Mouse (Mus musculus): Measurements from ENCODE around the gene Ankrd63. TPM values are rescaled to one million over a fixed set of nuclear protein-coding genes. Genes with fewer than 3 reads are reported as not detected.
"Not testable (repeated sequence)": the region's sequence is repeated elsewhere in the genome, so short reads cannot be mapped to it uniquely, and the experiment has no call there.

The Ankrd63 gene
- polyA plus RNA-seq, 1 experiment from 2014 or later, result not detected

- Histone ChIP-seq H3K36me3 (no peaks in the 10 kb centered on the region), H3K4me3 (peak overlapping the region; percentile 37), H3K27ac (no peak overlapping the region), H3K4me1 (peaks cover 16% of the 10 kb centered on the region), H3K4me2 (replicated peaks) (peak overlapping the region; percentile 83), H3K27me3 (replicated peaks) (peaks cover 25% of the 10 kb centered on the region), H3K9ac (peak overlapping the region; percentile 61; the same call in 1 of the 2 replicates), H3K9me3 (no peaks in the 10 kb centered on the region)
- ATAC-seq (ENCODE audit: low FRiP score, low read depth), result peak; percentile 34; the same call in 1 of the 2 replicates
- WGBS, result 53% methylated on average over 19 of the region's 19 CpGs
Observed at GRCm38 (mm10) chr2:118663804-118664766, 39.7 kb downstream of the Ankrd63 start.

- no peak within 1 kb of the TSS for H3K27ac ChIP-seq
- WGBS, result 1% methylated on average over 37 of the region's 37 CpGs
Observed at GRCm38 (mm10) chr2:118662902-118663803, 40.6 kb downstream of the Ankrd63 start, which contains the start of gene Pak6. Gene Pak6, plus strand, starts transcription at chr2:118663303.

GRCm38 (mm10) chr2:118661891-118662290 is 41.9 kb downstream of the Ankrd63 start:
- Histone ChIP-seq H3K4me3 (no peak overlapping the region), H3K4me2 (replicated peaks) (no peak overlapping the region), H3K4me1 (peaks cover 19% of the 10 kb centered on the region), H3K9ac (no peak overlapping the region), H3K36me3 (no peaks in the 10 kb centered on the region), H3K27ac (no peak overlapping the region), H3K9me3 (no peaks in the 10 kb centered on the region), H3K27me3 (replicated peaks) (peaks cover 25% of the 10 kb centered on the region)
- no peak for ATAC-seq (ENCODE audit: low FRiP score, low read depth)
- WGBS, result 86% methylated on average over 9 of the region's 9 CpGs

More at GRCm38 (mm10) chr2:118662902-118663803, 40.6 kb downstream of the Ankrd63 start, which contains the start of gene Pak6:
- Histone ChIP-seq H3K27me3 (replicated peaks) (peaks cover 25% of the 10 kb centered on the region), H3K9ac (peak within 1 kb of the TSS; percentile 61), H3K4me3 (peak within 1 kb of the TSS; percentile 37), H3K4me2 (replicated peaks) (peak within 1 kb of the TSS; percentile 83), H3K36me3 (no peaks in the 10 kb centered on the region), H3K9me3 (no peaks in the 10 kb centered on the region), H3K4me1 (peaks cover 16% of the 10 kb centered on the region)
- ATAC-seq (ENCODE audit: low FRiP score, low read depth), result peak; percentile 58

- no peaks in the 10 kb centered on the region for H3K9me3 ChIP-seq
- peak overlapping the region; percentile 61 for H3K4me2 ChIP-seq (replicated peaks)
- WGBS, result 1% methylated on average over 4 of the region's 4 CpGs
- H3K4me3 ChIP-seq, result peak overlapping the region; percentile 24; the same call in 1 of the 2 replicates
- H3K4me1 ChIP-seq, result peaks cover 26% of the 10 kb centered on the region
- H3K27ac ChIP-seq, result no peak overlapping the region
- no peaks in the 10 kb centered on the region for H3K36me3 ChIP-seq
- peaks cover 22% of the 10 kb centered on the region for H3K27me3 ChIP-seq (replicated peaks)
- ATAC-seq (ENCODE audit: low FRiP score, low read depth), result peak; percentile 61; the same call in 1 of the 2 replicates
- no peak overlapping the region for H3K9ac ChIP-seq
Observed at GRCm38 (mm10) chr2:118659998-118660452, 43.7 kb downstream of the Ankrd63 start.

- no peak overlapping the region for H3K4me3 ChIP-seq
- peak overlapping the region; percentile 61 for H3K4me2 ChIP-seq (replicated peaks)
- peaks cover 22% of the 10 kb centered on the region for H3K27me3 ChIP-seq (replicated peaks)
- no peak overlapping the region for H3K27ac ChIP-seq
- H3K36me3 ChIP-seq, result no peaks in the 10 kb centered on the region
- no peak for ATAC-seq (ENCODE audit: low FRiP score, low read depth)
- WGBS, result 86% methylated on average over 12 of the region's 12 CpGs
- no peaks in the 10 kb centered on the region for H3K9me3 ChIP-seq
- no peak overlapping the region for H3K9ac ChIP-seq
- peaks cover 26% of the 10 kb centered on the region for H3K4me1 ChIP-seq
Observed at GRCm38 (mm10) chr2:118659493-118659892, 44.3 kb downstream of the Ankrd63 start.

GRCm38 (mm10) chr2:118659077-118659476 is 44.7 kb downstream of the Ankrd63 start:
- Histone ChIP-seq H3K4me3 (no peak overlapping the region), H3K4me2 (replicated peaks) (no peak overlapping the region), H3K27me3 (replicated peaks) (peaks cover 18% of the 10 kb centered on the region), H3K27ac (no peak overlapping the region), H3K9ac (no peak overlapping the region), H3K9me3 (no peaks in the 10 kb centered on the region), H3K4me1 (peaks cover 26% of the 10 kb centered on the region), H3K36me3 (no peaks in the 10 kb centered on the region)
- 76% methylated on average over 1 of the region's 1 CpGs for WGBS
- ATAC-seq (ENCODE audit: low FRiP score, low read depth), result no peak

- H3K4me2 ChIP-seq (replicated peaks), result no peak overlapping the region
- H3K27ac ChIP-seq, result no peak overlapping the region
- no peak overlapping the region for H3K9ac ChIP-seq
- H3K9me3 ChIP-seq, result no peaks in the 10 kb centered on the region
- 23% methylated on average over 4 of the region's 4 CpGs for WGBS
- ATAC-seq (ENCODE audit: low FRiP score, low read depth), result no peak
- H3K27me3 ChIP-seq (replicated peaks), result peaks cover 13% of the 10 kb centered on the region
- H3K4me3 ChIP-seq, result no peak overlapping the region
- H3K4me1 ChIP-seq, result peaks cover 20% of the 10 kb centered on the region
- H3K36me3 ChIP-seq, result no peaks in the 10 kb centered on the region
Observed at GRCm38 (mm10) chr2:118658457-118658856, 45.3 kb downstream of the Ankrd63 start.

- ATAC-seq (ENCODE audit: low FRiP score, low read depth), result no peak
- no peak overlapping the region for H3K4me3 ChIP-seq
- H3K27ac ChIP-seq, result no peak overlapping the region
Observed at GRCm38 (mm10) chr2:118656688-118657281, 47.0 kb downstream of the Ankrd63 start.

GRCm38 (mm10) chr2:118650697-118651096 is 53.1 kb downstream of the Ankrd63 start:
- not testable (repeated sequence) for H3K4me2 ChIP-seq (replicated peaks); H3K36me3 ChIP-seq; H3K27me3 ChIP-seq (replicated peaks); H3K9me3 ChIP-seq; H3K9ac ChIP-seq; H3K4me3 ChIP-seq; H3K4me1 ChIP-seq; H3K27ac ChIP-seq; ATAC-seq (ENCODE audit: low FRiP score, low read depth)
- whole genome bisulfite sequencing, result 53% methylated on average over 2 of the region's 2 CpGs

More at GRCm38 (mm10) chr2:118656688-118657281, 47.0 kb downstream of the Ankrd63 start:
- H3K9me3 ChIP-seq, result no peaks in the 10 kb centered on the region
- H3K27me3 ChIP-seq (replicated peaks), result peaks cover 4% of the 10 kb centered on the region
- 34% methylated on average over 3 of the region's 3 CpGs for WGBS
- H3K9ac ChIP-seq, result no peak overlapping the region
- H3K4me2 ChIP-seq (replicated peaks), result no peak overlapping the region
- H3K36me3 ChIP-seq, result no peaks in the 10 kb centered on the region
- peaks cover 10% of the 10 kb centered on the region; the same call in 1 of the 2 replicates for H3K4me1 ChIP-seq

All from neural tube, embryonic 12.5 days (tissue).